In genomic region chr3:27228530-27229309, GRCm38 (mm10) we compare ENCODE assay signal across 11 mouse cellular contexts. TPM values are rescaled to one million over a fixed set of nuclear protein-coding genes. Genes with fewer than 3 reads are reported as not detected.
DNase-seq lines count a peak whose midpoint lies in the region; ATAC-seq and TF ChIP-seq lines count a peak whose summit lies in the region.
"Had no signal": no experiment of that assay in that cellular context is flagged by ENCODE, and none has a peak within 500 bp of the region (broad histone marks: within the 10 kb centered on the region; RNA-seq: fewer than 3 reads in every experiment).

No protein-coding gene starts in this region.

- H3K27me3 ChIP-seq in kidney, postnatal 0 days (ENCODE audit: insufficient read depth, low read length): no peaks in the 10 kb centered on the region
- H3K27me3 ChIP-seq in kidney, embryonic 15.5 days: no peaks in the 10 kb centered on the region
- no peaks in the 10 kb centered on the region for H3K27me3 ChIP-seq in heart, embryonic 11.5 days (ENCODE audit: control insufficient read depth, insufficient read depth, low read length)

- WGBS in kidney, postnatal 0 days: 81% methylated on average over 11 of the region's 11 CpGs
- 80% methylated on average over 11 of the region's 11 CpGs for WGBS in kidney, embryonic 15.5 days
- WGBS in heart, embryonic 11.5 days (ENCODE audit: insufficient replicate concordance): 78% methylated on average over 11 of the region's 11 CpGs

- no peak overlapping the region for H3K4me3 ChIP-seq in kidney, postnatal 0 days (replicated peaks; ENCODE audit: low read depth, low read length)
- H3K4me3 ChIP-seq in kidney, embryonic 15.5 days (replicated peaks): no peak overlapping the region
- no peak overlapping the region for H3K4me3 ChIP-seq in heart, embryonic 11.5 days (ENCODE audit: low read depth, low read length)

- H3K4me2 ChIP-seq in kidney, postnatal 0 days (ENCODE audit: low read length): no peak overlapping the region
- H3K4me2 ChIP-seq in kidney, embryonic 15.5 days: no peak overlapping the region
- no peak overlapping the region for H3K4me2 ChIP-seq in heart, embryonic 11.5 days

- no peak overlapping the region for H3K9ac ChIP-seq in kidney, postnatal 0 days (ENCODE audit: low read depth, low read length)
- H3K9ac ChIP-seq in kidney, embryonic 15.5 days: no peak overlapping the region
- no peak overlapping the region for H3K9ac ChIP-seq in heart, embryonic 11.5 days (ENCODE audit: low read depth, low read length)

- peak; percentile 35 for DNase-seq in adrenal gland, postnatal 10 days
- no peak for DNase-seq in adrenal gland, postnatal 4 days (ENCODE audit: low spot score in 2 of 2)
- no peak for DNase-seq in kidney, postnatal 0 days (ENCODE audit: low spot score)
- no peak for DNase-seq in spleen, postnatal 10 days (ENCODE audit: low spot score in 2 of 2)
- DNase-seq: cerebellum, adult 18-20 months; heart, adult 18-20 months; right cerebral cortex, postnatal 14 days had no signal

- no peak for ATAC-seq in kidney, postnatal 0 days (replicated peaks; ENCODE audit: low FRiP score, low read depth)
- ATAC-seq in kidney, embryonic 15.5 days (replicated peaks; ENCODE audit: low FRiP score): no peak
- ATAC-seq in granulocyte monocyte progenitor cell, adult 5-6 weeks (replicated peaks; ENCODE audit: poor library complexity, severe bottlenecking): peak; percentile 65
- ATAC-seq in megakaryocyte-erythroid progenitor cell, adult 5-6 weeks (replicated peaks; ENCODE audit: low FRiP score, low TSS enrichment, poor library complexity, severe bottlenecking): peak; percentile 75
- no peak for ATAC-seq in heart, embryonic 11.5 days (replicated peaks; ENCODE audit: insufficient number of reproducible peaks, low FRiP score, low TSS enrichment)

- H3K36me3 ChIP-seq in kidney, postnatal 0 days (ENCODE audit: insufficient read depth, low read length): no peaks in the 10 kb centered on the region
- no peaks in the 10 kb centered on the region; the same call in none of the 2 replicates for H3K36me3 ChIP-seq in kidney, embryonic 15.5 days
- H3K36me3 ChIP-seq in heart, embryonic 11.5 days (ENCODE audit: control insufficient read depth, insufficient read depth, low read length): no peaks in the 10 kb centered on the region

- H3K27ac ChIP-seq in kidney, postnatal 0 days: no peak overlapping the region
- H3K27ac ChIP-seq in kidney, embryonic 15.5 days: no peak overlapping the region
- no peak overlapping the region for H3K27ac ChIP-seq in heart, embryonic 11.5 days (ENCODE audit: low read depth, low read length)

- no peaks in the 10 kb centered on the region for H3K9me3 ChIP-seq in kidney, postnatal 0 days (replicated peaks; ENCODE audit: low read length)
- H3K9me3 ChIP-seq in kidney, embryonic 15.5 days (replicated peaks): no peaks in the 10 kb centered on the region
- H3K9me3 ChIP-seq in heart, embryonic 11.5 days (replicated peaks; ENCODE audit: control insufficient read depth, low read length): no peaks in the 10 kb centered on the region

- peak; percentile 65 for TF ChIP-seq CTCF in kidney, postnatal 0 days (IDR thresholded peaks at IDR 0.05; ENCODE audit: low read depth)

- no peaks in the 10 kb centered on the region for H3K4me1 ChIP-seq in kidney, postnatal 0 days (replicated peaks; ENCODE audit: insufficient read depth, low read length)
- no peaks in the 10 kb centered on the region for H3K4me1 ChIP-seq in kidney, embryonic 15.5 days
- no peaks in the 10 kb centered on the region for H3K4me1 ChIP-seq in heart, embryonic 11.5 days (ENCODE audit: control insufficient read depth, insufficient read depth, low read length)

RNA-seq across cellular contexts. Expression of gene Nceh1, which starts 46.0 kb away (rescaled TPM):
- total RNA-seq in adrenal gland, postnatal 10 days (2021): 10 to 100 TPM; 65.9 to 80.9 TPM
- 100 to 1,000 TPM; 103 to 113 TPM for total RNA-seq in adrenal gland, postnatal 4 days (2021)
- polyA plus RNA-seq in kidney, postnatal 0 days (2015; fragmentation: Nextera tagmentation; extraction: Ambion mirVana): 47.7 and 51.2 TPM in 2 replicates
- polyA plus RNA-seq in kidney, embryonic 15.5 days (2015; fragmentation: Nextera tagmentation; extraction: Ambion mirVana): 15.8 and 16.3 TPM in 2 replicates
- 9.9 and 14.0 TPM in 2 replicates for total RNA-seq in granulocyte monocyte progenitor cell, adult 5-6 weeks (2014; fragmentation: Nextera tagmentation)
- total RNA-seq in granulocyte monocyte progenitor cell, adult 5-6 weeks (2017): 16.8 and 17.7 TPM in 2 replicates
- 4.3 and 8.4 TPM in 2 replicates for total RNA-seq in megakaryocyte-erythroid progenitor cell, adult 5-6 weeks (2014; fragmentation: Nextera tagmentation)
- total RNA-seq in megakaryocyte-erythroid progenitor cell, adult 5-6 weeks (2017): 6.4 and 16.3 TPM in 2 replicates
- polyA plus RNA-seq in heart, embryonic 11.5 days (2014; fragmentation: Nextera tagmentation; extraction: Ambion mirVana): 11.4 and 12.6 TPM in 2 replicates

Comparison
In these comparisons a context has a peak if more than half of its experiments do, and no peak if none do; other contexts are left out.
1. ATAC-seq: peak in granulocyte monocyte progenitor cell, adult 5-6 weeks (single experiment) and megakaryocyte-erythroid progenitor cell, adult 5-6 weeks (single experiment); none in kidney, postnatal 0 days (single experiment), kidney, embryonic 15.5 days (single experiment) and heart, embryonic 11.5 days (single experiment).